Mouse (Mus musculus): ENCODE results near the gene Itga6.
"Not testable (repeated sequence)": the region's sequence is repeated elsewhere in the genome, so short reads cannot be mapped to it uniquely, and the experiment has no call there.

Gene Itga6

DNA sequence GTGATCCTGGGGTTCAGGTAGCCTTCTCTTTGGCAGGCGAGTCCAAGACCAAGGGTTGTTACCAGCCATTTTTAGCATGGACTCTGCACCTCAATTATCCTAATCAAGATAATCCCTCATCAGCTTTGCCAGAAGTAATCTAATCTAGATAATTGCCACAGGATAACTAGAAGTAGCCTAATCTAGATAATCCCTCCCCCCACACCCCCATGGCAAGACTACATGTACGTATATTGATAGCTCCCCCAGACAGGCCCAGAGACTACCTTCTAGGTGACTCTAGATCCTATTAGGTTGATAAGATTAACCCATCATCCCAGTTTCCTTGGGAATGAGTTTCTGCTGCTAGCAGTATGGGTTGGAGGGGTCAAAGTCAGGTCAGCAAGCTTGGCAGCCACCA, 146.1 kb downstream of the Itga6 start:
- DNase-seq (ENCODE audit: low read depth, low spot score) = peak; percentile 67

DNA sequence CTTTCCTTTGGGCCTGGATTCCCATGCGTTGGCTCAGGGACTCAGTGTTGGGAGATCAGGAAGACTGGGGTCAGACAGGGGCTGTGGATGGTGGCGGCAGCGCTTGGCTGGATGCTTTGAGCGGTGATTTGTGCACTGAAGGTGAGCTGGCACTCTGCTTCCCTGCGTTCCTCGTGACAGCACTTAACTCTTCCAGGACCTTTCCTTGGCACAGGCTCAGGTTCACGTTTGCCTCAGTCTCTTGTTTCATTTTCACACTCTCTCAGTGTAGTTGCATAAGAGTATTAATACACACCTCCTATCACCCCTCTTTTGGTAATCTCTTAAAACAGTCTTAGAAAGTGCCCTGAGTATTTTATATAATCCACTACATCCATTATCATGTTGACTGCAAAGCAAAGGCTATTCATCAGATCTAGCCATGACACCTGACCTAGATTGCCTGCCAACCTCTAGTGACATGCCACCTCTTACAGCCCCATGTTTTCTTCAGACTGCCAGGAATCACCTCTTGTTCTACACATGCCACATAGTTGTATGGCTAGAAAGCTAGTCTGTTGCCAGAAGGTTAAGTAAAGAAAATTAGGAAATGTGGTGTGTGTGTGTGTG, 147.4 kb downstream of the Itga6 start:
- no peak for DNase-seq (ENCODE audit: low read depth, low spot score)

DNA sequence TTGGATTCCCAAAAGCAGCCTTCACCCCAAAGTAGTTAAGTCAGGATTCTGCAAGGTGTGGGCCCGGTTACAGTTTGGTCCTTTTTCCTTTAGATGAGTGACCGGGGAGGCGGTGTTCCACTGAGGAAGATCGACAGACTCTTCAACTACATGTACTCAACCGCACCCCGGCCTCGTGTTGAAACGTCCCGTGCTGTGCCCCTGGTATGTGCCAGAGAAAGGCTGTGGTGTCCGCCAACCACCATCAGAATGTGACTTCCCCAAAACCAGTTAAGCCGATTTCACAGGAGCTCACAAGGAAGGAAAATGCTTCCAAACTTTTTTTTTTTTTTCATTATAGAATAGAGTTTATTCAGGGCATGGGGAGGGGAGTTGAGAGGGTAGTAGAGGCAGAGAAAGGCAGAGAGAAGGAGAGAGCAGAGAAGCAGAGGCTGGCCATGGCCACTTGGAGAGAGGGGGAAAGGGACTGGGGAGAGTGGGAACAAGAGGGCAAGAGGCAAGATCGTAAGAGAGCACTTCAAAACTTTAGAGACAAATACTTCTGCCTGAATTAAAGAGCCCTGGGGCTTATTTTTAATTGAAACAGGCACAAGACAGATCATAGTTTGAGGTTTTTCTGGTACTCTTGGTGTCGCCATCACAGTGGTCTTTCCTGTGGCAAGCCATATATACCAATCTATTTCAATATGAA, 150.3 kb downstream of the Itga6 start:
- DNase-seq (ENCODE audit: low read depth, low spot score) = no peak

DNA sequence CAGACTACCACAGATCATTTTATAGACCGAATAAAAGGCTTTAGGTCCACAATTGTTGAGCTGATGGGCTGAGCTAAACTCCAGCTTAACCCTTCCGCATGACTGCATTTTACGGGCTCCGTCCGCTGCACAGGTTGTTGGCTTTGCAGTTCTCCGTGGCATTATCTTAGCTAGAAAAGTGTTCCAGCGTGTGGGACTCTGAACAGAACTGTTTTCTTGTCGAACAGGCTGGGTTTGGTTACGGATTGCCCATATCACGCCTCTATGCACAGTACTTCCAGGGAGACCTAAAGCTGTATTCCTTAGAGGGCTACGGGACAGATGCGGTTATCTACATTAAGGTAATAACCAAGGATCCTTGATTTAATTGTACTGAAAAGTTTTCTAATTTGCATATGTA, 152.0 kb downstream of the Itga6 start:
- DNase-seq (ENCODE audit: low read depth, low spot score) = no peak

DNA sequence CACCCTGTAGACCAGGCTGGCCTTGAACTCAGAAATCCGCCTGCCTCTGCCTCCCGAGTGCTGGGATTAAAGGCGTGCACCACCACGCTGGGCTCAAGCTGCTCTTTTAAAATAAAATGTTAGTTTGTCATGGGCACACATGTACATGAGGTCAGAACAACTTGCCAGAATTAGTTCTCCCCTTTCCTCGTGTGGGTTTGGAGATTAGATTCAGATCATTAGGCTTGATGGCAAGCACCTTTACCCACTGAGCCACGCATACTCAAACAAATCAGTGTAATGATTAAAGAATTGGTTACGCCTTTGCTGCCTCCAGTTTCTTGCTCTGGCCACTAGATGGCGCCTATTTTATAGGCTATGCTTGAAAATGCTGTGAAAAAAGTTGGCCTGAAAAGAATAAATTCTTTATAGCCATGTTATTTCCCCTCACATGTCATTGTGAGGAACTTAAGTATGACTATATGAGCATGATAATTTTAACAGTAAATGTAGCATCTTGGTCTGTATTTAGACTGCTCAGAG, 153.0 kb downstream of the Itga6 start:
- peak; percentile 19 for DNase-seq (ENCODE audit: low read depth, low spot score)

DNA sequence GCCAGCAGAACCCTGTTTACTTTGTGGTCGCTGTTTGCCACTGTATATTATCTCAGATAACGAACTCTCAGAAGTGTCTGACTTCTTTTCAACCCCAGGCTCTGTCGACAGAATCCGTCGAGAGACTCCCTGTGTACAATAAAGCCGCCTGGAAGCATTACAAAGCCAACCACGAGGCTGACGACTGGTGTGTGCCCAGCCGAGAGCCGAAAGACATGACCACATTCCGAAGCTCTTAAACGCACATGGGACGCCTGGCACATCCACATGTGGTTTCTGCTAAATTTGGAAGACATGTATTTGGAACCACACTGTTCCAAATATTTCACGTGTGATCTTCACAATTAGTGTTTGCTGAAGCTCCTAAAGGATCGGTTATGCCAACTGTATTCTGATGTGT, 154.5 kb downstream of the Itga6 start:
- no peak for DNase-seq (ENCODE audit: low read depth, low spot score)

DNA sequence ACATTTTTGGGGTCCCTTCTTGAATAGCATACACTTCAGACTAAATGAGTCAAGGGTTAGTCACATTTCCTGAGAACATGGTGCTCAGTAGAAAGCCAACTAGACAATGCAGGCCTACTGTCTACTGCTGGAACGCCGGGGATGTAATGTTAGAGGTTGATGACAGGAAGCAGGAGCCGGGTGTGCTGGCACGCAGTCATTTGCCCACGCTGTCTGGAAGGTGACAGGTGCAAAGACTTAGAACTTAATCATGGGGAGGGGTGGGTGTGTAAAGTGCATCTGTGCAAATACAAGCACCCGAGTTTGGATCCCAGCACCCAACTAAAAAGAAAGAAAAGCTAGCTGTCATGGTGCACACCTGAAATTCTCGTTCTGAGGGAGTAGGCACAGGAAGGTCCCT, 159.7 kb downstream of the Itga6 start:
- no peak for DNase-seq (ENCODE audit: low read depth, low spot score)

DNA sequence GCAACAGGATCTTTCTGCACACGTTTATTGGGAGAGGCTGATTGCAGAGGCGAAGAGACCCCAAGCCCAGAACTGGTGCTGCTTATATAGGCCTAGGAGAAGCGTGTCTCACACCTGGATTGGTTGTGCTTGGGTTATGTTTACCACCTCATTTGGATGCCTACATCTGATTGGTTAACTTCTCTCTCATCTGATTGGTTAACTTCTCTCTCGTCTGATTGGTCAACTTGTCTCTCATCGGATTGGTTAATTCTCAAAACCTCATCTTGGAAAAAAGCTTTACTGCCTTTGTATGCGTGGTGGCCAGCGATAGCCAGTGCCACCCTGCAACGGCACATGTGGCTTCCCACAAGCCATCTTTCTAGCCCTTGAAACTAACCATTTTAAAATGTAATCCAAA, 160.9 kb downstream of the Itga6 start:
- not testable (repeated sequence) for DNase-seq (ENCODE audit: low read depth, low spot score)
